ENCODE assay signal across 1 mouse cellular context in the genomic region with DNA sequence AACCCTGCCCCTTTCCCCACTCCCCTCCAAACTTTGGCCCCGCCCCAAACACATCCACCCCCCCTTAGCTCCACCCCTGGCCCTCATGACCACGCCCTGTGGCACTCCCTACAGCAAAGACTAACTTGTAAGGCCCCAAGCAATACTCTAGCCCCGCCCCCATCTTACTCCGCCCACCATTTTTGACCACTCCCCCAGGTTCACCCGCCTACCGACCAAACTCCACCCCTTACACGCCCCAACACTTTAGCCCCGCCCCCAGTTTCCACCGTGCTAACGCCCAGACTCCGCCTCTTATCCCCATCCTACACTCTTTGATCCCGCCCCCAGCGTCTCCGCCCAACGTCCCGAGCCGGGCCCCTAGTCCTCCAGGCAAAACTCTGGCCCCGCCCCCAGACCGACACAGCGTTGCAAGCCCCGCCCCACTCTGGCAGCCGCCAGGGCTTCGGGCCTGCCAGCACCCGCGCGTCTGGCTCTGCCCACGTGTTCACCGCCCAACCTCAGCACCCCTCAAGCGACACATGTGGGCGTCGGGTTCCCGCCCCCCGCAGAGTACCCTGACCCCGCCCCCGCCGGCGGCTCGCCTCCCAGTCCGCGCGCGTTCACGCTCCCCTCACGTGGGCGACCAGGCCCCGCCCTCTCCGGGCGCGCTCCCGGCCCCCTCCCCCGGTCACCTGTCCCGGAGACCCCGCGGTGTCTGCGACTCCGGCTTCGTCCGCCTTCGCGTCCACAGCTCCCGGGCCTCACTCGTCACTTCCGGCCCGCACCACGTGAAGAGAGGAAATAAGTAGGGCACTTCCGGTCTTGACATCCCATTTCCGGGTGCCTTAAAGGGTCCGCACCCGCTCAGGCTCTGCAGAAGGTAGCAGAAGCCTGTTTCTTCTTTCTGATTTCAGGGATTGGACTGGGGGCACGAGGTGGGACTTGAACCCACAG.
TF ChIP-seq lines count a peak whose summit lies in the region.

A gene (minus strand): TSS at position 770 of the 936 bp plus-strand sequence.

TF ChIP-seq in CH12.LX, 34 proteins besides CTCF, POLR2A, EP300 and RAD21 (continued from another document):
- TF ChIP-seq HCFC1 (IDR thresholded peaks at IDR 0.05; ENCODE audit: low read depth, low read length) (peak; percentile 88), MYC (IDR thresholded peaks at IDR 0.05; ENCODE audit: low read depth, low read length) (peak; percentile 79), ETS1 (conservative IDR thresholded peaks at IDR 0.05; ENCODE audit: low read depth, low read length) (peak; percentile 41; the same call in 1 of the 2 replicates), ZNF384 (IDR thresholded peaks at IDR 0.05; ENCODE audit: low read depth, low read length) (no peak), JUN (IDR thresholded peaks at IDR 0.05; ENCODE audit: insufficient read depth, low read depth, low read length) (no peak), ZMIZ1 (IDR thresholded peaks at IDR 0.05; ENCODE audit: low read depth, low read length) (0 out of 2 replicates have a peak, but pooled peaks have one; percentile 78), JUND (conservative IDR thresholded peaks at IDR 0.05; ENCODE audit: low read depth, low read length) (no peak), SIN3A (IDR thresholded peaks at IDR 0.05; ENCODE audit: low read length) (peak; percentile 97), NRF1 (IDR thresholded peaks at IDR 0.05; ENCODE audit: low read depth, low read length) (0 out of 2 replicates have a peak, but pooled peaks have one; percentile 19), RCOR1 (conservative IDR thresholded peaks at IDR 0.05; ENCODE audit: low read depth, low read length) (no peak), UBTF (IDR thresholded peaks at IDR 0.05; ENCODE audit: low read depth, low read length) (no peak), NELFE (IDR thresholded peaks at IDR 0.05; ENCODE audit: low read depth, low read length) (peak; percentile 81), MAFK (IDR thresholded peaks at IDR 0.05; ENCODE audit: insufficient replicate concordance, low read length) (no peak), BHLHE40 (IDR thresholded peaks at IDR 0.05; ENCODE audit: low read depth, low read length) (peak; percentile 78), KAT2A (IDR thresholded peaks at IDR 0.05; ENCODE audit: insufficient replicate concordance, low read length) (peak; percentile 82; the same call in 1 of the 2 replicates), GABPA (IDR thresholded peaks at IDR 0.05; ENCODE audit: insufficient replicate concordance, low read depth, low read length) (no peak; the same call in 1 of the 2 replicates), MXI1 (IDR thresholded peaks at IDR 0.05; ENCODE audit: low read depth, low read length) (peak; percentile 96), POLR2AphosphoS2 (IDR thresholded peaks at IDR 0.05; ENCODE audit: low read depth, low read length) (peak; percentile 93), E2F4 (IDR thresholded peaks at IDR 0.05; ENCODE audit: insufficient replicate concordance, low read depth, low read length) (no peak), IRF4 (IDR thresholded peaks at IDR 0.05; ENCODE audit: low read depth, low read length) (peak; percentile 80), TBP (conservative IDR thresholded peaks at IDR 0.05; ENCODE audit: low read depth, low read length) (peak; percentile 97), MEF2A (IDR thresholded peaks at IDR 0.05; ENCODE audit: borderline replicate concordance, low read depth, low read length) (no peak), USF1 (IDR thresholded peaks at IDR 0.05; ENCODE audit: low read depth, low read length) (peak; percentile 95), TCF12 (IDR thresholded peaks at IDR 0.05; ENCODE audit: low read depth, low read length) (peak; percentile 84), USF2 (conservative IDR thresholded peaks at IDR 0.05; ENCODE audit: low read depth, low read length) (peak; percentile 90), MAZ (IDR thresholded peaks at IDR 0.05; ENCODE audit: low read depth, low read length) (0 out of 2 replicates have a peak, but pooled peaks have one; percentile 12), ZKSCAN1 (IDR thresholded peaks at IDR 0.05; ENCODE audit: borderline replicate concordance, low read depth, low read length) (no peak), CHD2 (IDR thresholded peaks at IDR 0.05; ENCODE audit: low read length) (0 out of 2 replicates have a peak, but pooled peaks have one; percentile 56), CHD1 (IDR thresholded peaks at IDR 0.05; ENCODE audit: low read depth, low read length) (no peak), ELF1 (IDR thresholded peaks at IDR 0.05; ENCODE audit: low read depth, low read length) (peak; percentile 99), PAX5 (IDR thresholded peaks at IDR 0.05; ENCODE audit: low read length) (no peak), SMC3 (IDR thresholded peaks at IDR 0.05; ENCODE audit: low read depth, low read length) (no peak)
TF ChIP-seq in CH12.LX: peak in this region for 20.
